Mouse (Mus musculus): ENCODE measurements around the gene Eva1b. TPM values are rescaled to one million over a fixed set of nuclear protein-coding genes. Genes with fewer than 3 reads are reported as not detected.

The Eva1b gene
- not detected for polyA plus RNA-seq (2014; fragmentation: Illumina TruSeq; extraction: RNeasy Lipid Tissue Mini Kit (QIAGEN cat#74804); ENCODE audit: low replicate concordance)

DNA sequence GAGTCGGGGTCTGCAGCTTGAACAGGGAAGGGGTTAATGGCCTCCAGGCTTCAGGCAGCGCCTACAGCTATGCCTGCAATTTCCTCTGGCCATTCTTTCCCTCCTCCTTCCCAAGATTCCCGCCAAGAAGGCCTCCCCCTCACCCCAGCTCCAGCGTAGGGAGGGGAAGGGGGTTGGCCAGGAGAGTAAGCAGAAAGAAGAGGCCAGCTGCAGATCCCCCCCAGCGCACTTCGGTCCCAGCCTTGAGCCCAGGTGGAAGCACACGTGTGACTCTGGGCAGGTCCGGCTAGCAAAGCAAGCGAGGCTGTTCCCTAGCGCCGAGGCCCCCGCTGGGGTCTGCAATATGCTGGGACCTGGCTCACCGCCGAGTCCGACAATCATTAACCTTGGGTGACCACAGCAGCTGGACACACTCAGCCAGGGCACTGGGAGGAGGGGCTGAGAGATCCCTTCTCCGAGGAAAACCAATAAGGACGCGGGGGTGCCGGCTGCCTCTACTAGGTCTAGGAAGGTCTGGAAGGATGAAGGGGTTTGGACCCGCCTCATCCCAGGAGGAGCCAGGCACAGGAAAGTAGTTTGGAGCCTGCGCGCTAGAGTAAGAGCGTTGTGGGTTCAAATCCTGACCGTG lies at the start of gene Eva1b:
Gene Eva1b (plus strand): TSS at position 212 of the 628 bp plus-strand sequence.

DNA sequence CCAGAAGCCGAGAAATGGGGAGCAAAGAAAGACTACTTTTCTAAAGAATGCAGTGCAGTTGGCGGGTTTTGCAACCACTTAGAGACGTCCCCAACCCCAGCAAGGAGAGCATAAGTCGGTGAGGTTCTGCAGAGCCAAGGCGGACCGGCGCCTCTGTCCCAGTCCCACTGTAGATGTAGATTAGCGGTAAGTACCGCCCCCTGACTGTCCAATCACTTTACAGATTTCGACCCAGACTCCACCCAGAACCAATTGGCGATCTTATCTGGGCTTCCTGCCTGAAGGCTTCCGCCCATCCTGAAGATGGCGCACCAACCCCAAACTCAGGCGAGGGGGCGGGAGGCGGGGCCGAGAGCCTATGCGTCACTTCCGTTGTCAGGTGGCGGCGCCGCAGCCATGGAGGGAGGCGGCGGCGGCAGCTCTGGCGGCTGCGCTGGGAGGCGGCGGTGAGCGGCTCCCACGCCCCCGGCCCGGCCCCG lies 43.9 kb upstream of the Eva1b start, which contains the start of gene Stk40:
Gene Stk40 (plus strand): TSS at position 368 of the 479 bp plus-strand sequence.

DNA sequence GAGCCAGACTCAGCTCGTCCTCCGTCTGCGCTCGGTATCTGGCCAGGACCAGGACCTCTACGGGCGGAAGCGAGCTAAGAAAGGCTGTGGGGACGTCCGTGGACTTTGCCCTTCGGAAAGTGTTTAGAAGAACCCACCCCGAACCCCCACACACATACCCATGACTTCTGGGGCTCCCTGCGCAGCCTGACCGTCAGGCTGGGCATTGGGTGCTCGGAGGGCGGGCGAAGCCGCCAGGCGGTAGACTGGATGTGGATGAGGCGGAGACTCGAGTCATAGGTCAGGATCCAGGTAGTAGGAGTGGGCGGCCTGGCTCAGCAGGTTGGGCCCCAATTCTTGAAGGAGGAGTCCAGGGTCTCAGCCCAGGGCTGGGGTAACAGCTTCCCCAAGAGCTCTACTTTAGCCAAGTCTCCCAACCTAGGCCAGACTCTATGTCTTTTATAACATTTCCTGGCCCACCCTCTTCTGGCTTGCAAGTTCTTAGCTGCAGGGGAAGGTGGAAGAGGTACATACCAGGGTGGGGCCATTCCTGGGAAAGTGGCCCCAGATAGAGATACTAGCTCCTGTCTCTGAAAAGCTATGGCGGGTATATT lies 15.6 kb downstream of the Eva1b start, which contains the start of gene Sh3d21:
Gene Sh3d21 (minus strand): TSS at position 425 of the 593 bp plus-strand sequence.

Other genes with a start within 250 kb of the Eva1b start
- gene Csf3r, start 123.2 kb upstream of the Eva1b start, polyA plus RNA-seq (2014; fragmentation: Illumina TruSeq; extraction: RNeasy Lipid Tissue Mini Kit (QIAGEN cat#74804); ENCODE audit: low replicate concordance): not detected
- gene Mrps15, start 100.8 kb upstream of the Eva1b start, polyA plus RNA-seq (2014; fragmentation: Illumina TruSeq; extraction: RNeasy Lipid Tissue Mini Kit (QIAGEN cat#74804); ENCODE audit: low replicate concordance): 145 TPM
- gene Oscp1, start 89.2 kb upstream of the Eva1b start, polyA plus RNA-seq (2014; fragmentation: Illumina TruSeq; extraction: RNeasy Lipid Tissue Mini Kit (QIAGEN cat#74804); ENCODE audit: low replicate concordance): 0.15 TPM
- gene Lsm10, start 51.1 kb upstream of the Eva1b start, polyA plus RNA-seq (2014; fragmentation: Illumina TruSeq; extraction: RNeasy Lipid Tissue Mini Kit (QIAGEN cat#74804); ENCODE audit: low replicate concordance): 1.2 TPM
- gene Stk40, start 43.8 kb upstream of the Eva1b start, polyA plus RNA-seq (2014; fragmentation: Illumina TruSeq; extraction: RNeasy Lipid Tissue Mini Kit (QIAGEN cat#74804); ENCODE audit: low replicate concordance): 1.3 TPM
- 2.3 TPM for gene Sh3d21, start 15.7 kb downstream of the Eva1b start, polyA plus RNA-seq (2014; fragmentation: Illumina TruSeq; extraction: RNeasy Lipid Tissue Mini Kit (QIAGEN cat#74804); ENCODE audit: low replicate concordance)
- gene Thrap3, start 55.0 kb downstream of the Eva1b start, polyA plus RNA-seq (2014; fragmentation: Illumina TruSeq; extraction: RNeasy Lipid Tissue Mini Kit (QIAGEN cat#74804); ENCODE audit: low replicate concordance): 207 TPM
- gene Map7d1, start 108.6 kb downstream of the Eva1b start, polyA plus RNA-seq (2014; fragmentation: Illumina TruSeq; extraction: RNeasy Lipid Tissue Mini Kit (QIAGEN cat#74804); ENCODE audit: low replicate concordance): 0.56 TPM
- 23.6 TPM for gene Trappc3, start 114.6 kb downstream of the Eva1b start, polyA plus RNA-seq (2014; fragmentation: Illumina TruSeq; extraction: RNeasy Lipid Tissue Mini Kit (QIAGEN cat#74804); ENCODE audit: low replicate concordance)
- gene Col8a2, start 139.0 kb downstream of the Eva1b start, polyA plus RNA-seq (2014; fragmentation: Illumina TruSeq; extraction: RNeasy Lipid Tissue Mini Kit (QIAGEN cat#74804); ENCODE audit: low replicate concordance): 0.71 TPM
- not detected for gene Adprhl2, start 174.0 kb downstream of the Eva1b start, polyA plus RNA-seq (2014; fragmentation: Illumina TruSeq; extraction: RNeasy Lipid Tissue Mini Kit (QIAGEN cat#74804); ENCODE audit: low replicate concordance)
- not detected for gene Tekt2, start 177.9 kb downstream of the Eva1b start, polyA plus RNA-seq (2014; fragmentation: Illumina TruSeq; extraction: RNeasy Lipid Tissue Mini Kit (QIAGEN cat#74804); ENCODE audit: low replicate concordance)